Mouse (Mus musculus) embryonic facial prominence, embryonic 14.5 days (tissue): ENCODE data around the gene Polr2c. TPM values are rescaled to one million over a fixed set of nuclear protein-coding genes. Genes with fewer than 3 reads are reported as not detected.

Source experiments
- ATAC-seq: fragments of 200-750 bp; cut with Nextera tagmentation; 2 replicates; pipeline ENCODE4 v1.8.0; 2017; ENCODE audit warnings: low read depth, moderate number of reproducible peaks, moderate TSS enrichment
- DNase-seq: peaks from one replicate; pipeline ENCODE4 v3.0.0-alpha.2; 2015; ENCODE audit warnings: low spot score
- H3K27ac ChIP-seq: fragments of 300-500 bp; sonication (generic); replicated peaks from 2 replicates; pipeline ENCODE4 v1.5.1; 2014; ENCODE audit warnings: low read depth, mild to moderate bottlenecking, low read length, moderate library complexity
- H3K27me3 ChIP-seq: fragments of 300-500 bp; sonication (generic); replicated peaks from 2 replicates; pipeline ENCODE4 v1.6.1; 2014; ENCODE audit warnings: low read length; ENCODE audit not compliant: control insufficient read depth, insufficient read depth
- H3K36me3 ChIP-seq: fragments of 300-500 bp; sonication (generic); 2 replicates; pipeline ENCODE4 v1.6.1; 2014; ENCODE audit warnings: low read length, mixed read lengths; ENCODE audit not compliant: control insufficient read depth, insufficient read depth
- H3K4me1 ChIP-seq: fragments of 300-500 bp; sonication (generic); 2 replicates; pipeline ENCODE4 v1.6.1; 2014; ENCODE audit warnings: antibody characterized with exemption, low read length; ENCODE audit not compliant: control insufficient read depth, insufficient read depth
- H3K4me2 ChIP-seq: fragments of 300-500 bp; sonication (generic); 2 replicates; pipeline ENCODE4 v1.6.1; 2014; ENCODE audit warnings: low read depth, mild to moderate bottlenecking, low read length, moderate library complexity, mixed read lengths
- H3K4me3 ChIP-seq: fragments of 300-500 bp; sonication (generic); 2 replicates; pipeline ENCODE4 v1.5.1; 2014; ENCODE audit warnings: low read depth, mild to moderate bottlenecking, low read length
- H3K9ac ChIP-seq: fragments of 300-500 bp; sonication (generic); 2 replicates; pipeline ENCODE4 v1.6.1; 2014; ENCODE audit warnings: low read depth, mild to moderate bottlenecking, low read length, moderate library complexity, mixed read lengths
- H3K9me3 ChIP-seq: fragments of 300-500 bp; sonication (generic); 2 replicates; pipeline ENCODE4 v1.6.1; 2016; ENCODE audit warnings: low read length; ENCODE audit not compliant: control insufficient read depth
- WGBS: fragments of 180-500 bp; shearing (Covaris S2); extraction: QIAGEN DNeasy Blood & Tissue Kit; methylation state at CpG from one replicate; pipeline ENCODE4 v1.1.7; 2014; 5-methylcytosine and 5-hydroxymethylcytosine counted together
- polyA plus RNA-seq: library from polyadenylated mRNA; unstranded; fragments of >200 nt; fragmentation: Nextera tagmentation; extraction: Ambion mirVana; gene quantifications from 2 replicates; pipeline ENCODE4 v1.2.1, GENCODE M21; 2014

Gene Polr2c
- polyA plus RNA-seq, 1 experiment from 2014 or later: 121 TPM

- peak; percentile 54 for DNase-seq
- H3K4me1 ChIP-seq: no peaks in the 10 kb centered on the region
- no peak overlapping the region for H3K9ac ChIP-seq
- no peak overlapping the region for H3K27ac ChIP-seq
- peaks cover 58% of the 10 kb centered on the region for H3K36me3 ChIP-seq
- ATAC-seq: no peak
- H3K9me3 ChIP-seq: no peaks in the 10 kb centered on the region
- H3K4me3 ChIP-seq: no peak overlapping the region
- 68% methylated on average over 8 of the region's 8 CpGs for WGBS
- H3K27me3 ChIP-seq: no peaks in the 10 kb centered on the region
- no peak overlapping the region for H3K4me2 ChIP-seq
Observed at GRCm38 (mm10) chr8:94861352-94861910, 4.2 kb downstream of the Polr2c start.

GRCm38 (mm10) chr8:94862487-94863220 lies 5.4 kb downstream of the Polr2c start:
- H3K27me3 ChIP-seq: no peaks in the 10 kb centered on the region
- H3K27ac ChIP-seq: no peak overlapping the region
- H3K4me3 ChIP-seq: no peak overlapping the region
- no peak overlapping the region for H3K4me2 ChIP-seq
- ATAC-seq (no peak), DNase-seq (no peak)
- peaks cover 61% of the 10 kb centered on the region for H3K36me3 ChIP-seq
- H3K9ac ChIP-seq: no peak overlapping the region
- no peaks in the 10 kb centered on the region for H3K4me1 ChIP-seq
- no peaks in the 10 kb centered on the region for H3K9me3 ChIP-seq
- 90% methylated on average over 12 of the region's 12 CpGs for WGBS

GRCm38 (mm10) chr8:94863897-94864673 lies 6.8 kb downstream of the Polr2c start:
- H3K4me2 ChIP-seq: no peak overlapping the region
- H3K4me3 ChIP-seq: no peak overlapping the region
- no peak overlapping the region for H3K27ac ChIP-seq
- no peak for ATAC-seq
- H3K27me3 ChIP-seq: no peaks in the 10 kb centered on the region
- no peaks in the 10 kb centered on the region for H3K4me1 ChIP-seq
- 76% methylated on average over 10 of the region's 10 CpGs for WGBS
- H3K36me3 ChIP-seq: peaks cover 65% of the 10 kb centered on the region
- no peak for DNase-seq
- no peaks in the 10 kb centered on the region for H3K9me3 ChIP-seq
- no peak overlapping the region for H3K9ac ChIP-seq

- Histone ChIP-seq H3K4me2 (no peak overlapping the region), H3K36me3 (peaks cover 61% of the 10 kb centered on the region), H3K27ac (no peak overlapping the region), H3K27me3 (no peaks in the 10 kb centered on the region), H3K9me3 (no peaks in the 10 kb centered on the region), H3K4me1 (0 out of 2 replicates have a peak, but pooled peaks cover 3% of the 10 kb centered on the region), H3K9ac (no peak overlapping the region), H3K4me3 (no peak overlapping the region)
- no peak for DNase-seq
- WGBS: 71% methylated on average over 10 of the region's 10 CpGs
- ATAC-seq: no peak
Observed at GRCm38 (mm10) chr8:94865292-94865691, 8.0 kb downstream of the Polr2c start.

DNA sequence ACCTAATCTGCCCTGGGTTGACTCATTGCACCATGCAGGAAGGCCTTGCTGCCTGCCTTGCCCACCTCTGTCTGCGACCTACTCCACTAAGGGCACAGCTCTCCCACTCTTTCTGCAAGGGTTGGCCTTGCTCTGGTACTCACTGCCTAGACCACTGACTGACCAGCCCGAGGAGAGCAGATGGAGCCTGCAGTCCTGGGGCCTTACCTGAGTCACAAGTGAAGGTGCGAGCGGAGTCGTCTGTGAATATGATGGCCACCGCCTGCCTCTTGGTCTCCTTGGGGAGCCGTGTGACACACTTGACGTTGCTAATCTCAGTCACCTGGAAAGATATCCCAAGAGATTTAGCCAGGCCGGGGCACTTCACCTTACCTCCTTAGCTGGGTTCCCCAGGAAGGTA lies 9.7 kb downstream of the Polr2c start:
- no peak overlapping the region for H3K9ac ChIP-seq
- no peak overlapping the region for H3K4me2 ChIP-seq
- H3K36me3 ChIP-seq: peaks cover 50% of the 10 kb centered on the region
- peaks cover 12% of the 10 kb centered on the region for H3K4me1 ChIP-seq
- H3K9me3 ChIP-seq: no peaks in the 10 kb centered on the region
- H3K27ac ChIP-seq: no peak overlapping the region
- no peaks in the 10 kb centered on the region for H3K27me3 ChIP-seq
- 85% methylated on average over 9 of the region's 9 CpGs for WGBS
- DNase-seq: no peak
- H3K4me3 ChIP-seq: no peak overlapping the region
- no peak for ATAC-seq

- Histone ChIP-seq H3K27ac (no peak overlapping the region), H3K36me3 (peaks cover 29% of the 10 kb centered on the region), H3K4me1 (peaks cover 22% of the 10 kb centered on the region), H3K9ac (0 out of 2 replicates have a peak overlapping the region, but pooled peaks have one; percentile 14), H3K9me3 (no peaks in the 10 kb centered on the region), H3K4me2 (peak overlapping the region; percentile 85; the same call in 1 of the 2 replicates), H3K27me3 (no peaks in the 10 kb centered on the region), H3K4me3 (no peak overlapping the region)
- ATAC-seq: no peak
- WGBS: 59% methylated on average over 7 of the region's 7 CpGs
- no peak for DNase-seq
Observed at GRCm38 (mm10) chr8:94869146-94869545, 11.9 kb downstream of the Polr2c start.

- WGBS: 22% methylated on average over 4 of the region's 4 CpGs
- Histone ChIP-seq H3K27ac (no peak overlapping the region), H3K4me1 (peaks cover 24% of the 10 kb centered on the region)
Observed at GRCm38 (mm10) chr8:94870003-94870402, 12.8 kb downstream of the Polr2c start.

DNA sequence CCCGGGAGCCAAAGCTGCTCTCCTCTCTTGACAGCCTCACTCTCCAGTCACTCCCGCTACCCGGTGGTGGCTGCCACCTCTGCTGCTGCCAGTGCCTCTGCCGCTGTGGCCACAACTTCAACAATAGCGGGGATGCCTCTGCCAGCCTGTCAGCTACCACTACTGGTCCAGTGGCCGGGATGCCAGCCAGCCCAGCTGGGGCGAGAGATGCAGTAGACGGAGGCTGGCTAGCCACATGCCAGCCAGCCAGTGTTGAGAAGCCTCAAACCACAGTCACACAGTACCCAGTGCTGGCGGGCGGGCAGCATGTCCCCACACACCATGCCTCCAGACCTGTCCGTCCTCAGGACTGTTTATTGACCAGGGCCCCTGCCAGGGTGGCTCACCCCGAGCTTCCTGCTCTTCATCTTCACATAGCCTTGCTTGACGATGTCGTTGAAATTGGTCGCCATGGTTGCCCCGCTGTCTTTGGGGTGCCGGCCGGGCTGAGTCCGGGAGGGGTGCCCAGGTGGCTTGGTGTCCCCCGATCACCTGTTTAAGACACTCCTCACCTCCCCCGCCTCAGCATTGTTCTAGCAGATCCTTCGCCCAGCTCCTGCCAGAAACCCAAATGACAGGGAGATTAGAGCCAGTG lies 13.3 kb downstream of the Polr2c start:
- 4% methylated on average over 19 of the region's 22 CpGs for WGBS
- Histone ChIP-seq H3K36me3 (peaks cover 15% of the 10 kb centered on the region), H3K27ac (no peak overlapping the region), H3K4me2 (peak overlapping the region; percentile 85), H3K9ac (peak overlapping the region; percentile 66), H3K9me3 (no peaks in the 10 kb centered on the region), H3K4me3 (peak overlapping the region; percentile 54), H3K4me1 (peaks cover 30% of the 10 kb centered on the region), H3K27me3 (peaks cover 7% of the 10 kb centered on the region; the same call in 1 of the 2 replicates)
- peak; percentile 31 for ATAC-seq
- no peak for DNase-seq

More at GRCm38 (mm10) chr8:94870003-94870402, 12.8 kb downstream of the Polr2c start:
- H3K4me3 ChIP-seq: peak overlapping the region; percentile 54
- peak overlapping the region; percentile 85 for H3K4me2 ChIP-seq
- H3K36me3 ChIP-seq: peaks cover 20% of the 10 kb centered on the region
- no peaks in the 10 kb centered on the region for H3K9me3 ChIP-seq
- H3K27me3 ChIP-seq: peaks cover 1% of the 10 kb centered on the region; the same call in 1 of the 2 replicates
- DNase-seq (no peak), ATAC-seq (no peak)
- H3K9ac ChIP-seq: peak overlapping the region; percentile 66
